Mouse (Mus musculus): ENCODE measurements at regions not wholly inside any gene's neighbourhood (a gene's known extent, or its start where the extent isn't known, plus 50 kb on each side); places are given as distances from the start of the nearest gene placed in this dataset.

DNA sequence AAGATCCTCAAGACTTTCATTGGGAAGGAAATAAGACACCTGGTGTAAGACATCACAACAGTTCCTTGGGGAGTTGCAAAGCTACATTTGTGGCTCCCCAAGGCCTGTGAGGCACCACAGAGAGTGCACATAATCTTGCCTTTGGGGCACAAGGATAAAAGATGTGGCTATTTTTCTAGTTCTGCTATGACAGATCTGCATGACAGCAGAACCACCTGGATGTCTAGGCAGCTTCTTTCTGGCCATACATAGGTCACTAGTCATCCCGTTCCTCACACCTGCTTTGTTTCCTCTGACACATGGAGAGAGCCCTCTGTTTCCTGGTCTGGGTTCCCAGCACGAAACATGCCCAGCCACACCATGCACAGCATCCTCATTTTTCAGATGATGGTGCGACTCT lies 67.5 kb upstream of the Eepd1 start:
- TF ChIP-seq POLR2A (IDR thresholded peaks at IDR 0.05; ENCODE audit: borderline replicate concordance, extremely low read depth, insufficient read depth, insufficient read length, poor library complexity, severe bottlenecking) (no peak), CTCF (IDR thresholded peaks at IDR 0.05; ENCODE audit: borderline replicate concordance, extremely low read depth, insufficient read depth, insufficient read length) (no peak)
